Comparison of ENCODE assay signal across 12 mouse cellular contexts in the genomic region with DNA sequence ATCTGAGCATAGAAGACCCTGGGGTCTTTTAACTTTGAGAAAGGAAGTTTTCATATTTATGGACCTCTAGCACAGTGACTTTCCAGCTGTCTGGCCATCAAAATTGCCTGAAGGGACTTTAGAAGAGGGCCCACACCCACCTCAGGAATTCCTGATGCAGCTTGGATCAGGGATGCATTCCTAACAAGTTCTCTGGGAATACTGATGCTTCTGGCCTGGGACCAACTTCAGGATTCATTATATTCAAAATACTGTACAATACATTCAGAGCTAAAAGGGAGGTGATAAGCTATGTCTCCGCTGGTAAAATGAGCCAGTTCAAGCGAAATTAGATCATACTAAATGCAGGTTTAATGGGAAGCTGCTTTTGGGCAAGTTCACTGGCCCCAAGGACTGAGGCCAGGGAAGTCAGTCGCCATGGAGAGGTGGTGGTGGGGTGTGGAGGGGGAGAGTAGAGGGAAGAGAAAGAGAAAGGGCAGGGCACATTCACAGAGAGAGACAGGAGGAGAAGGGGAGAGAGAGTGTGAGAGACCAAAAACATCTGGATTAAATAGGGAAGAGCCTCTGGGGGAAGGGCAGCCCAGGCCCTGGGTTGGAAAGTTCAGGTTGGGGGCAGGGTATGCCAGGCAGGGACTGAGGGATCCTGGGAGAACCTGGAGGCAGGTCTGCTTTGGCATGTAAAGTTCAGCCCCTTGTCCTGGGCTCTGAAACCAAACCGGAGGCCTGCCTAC. TPM values are rescaled to one million over a fixed set of nuclear protein-coding genes. Genes with fewer than 3 reads are reported as not detected.
DNase-seq lines count a peak whose midpoint lies in the region; ATAC-seq and TF ChIP-seq lines count a peak whose summit lies in the region.
"Had no signal": no experiment of that assay in that cellular context is flagged by ENCODE, and none has a peak within 500 bp of the region (broad histone marks: within the 10 kb centered on the region; RNA-seq: fewer than 3 reads in every experiment).

No protein-coding gene starts in this region.

- no peak overlapping the region for H3K4me2 ChIP-seq in lung, embryonic 16.5 days (ENCODE audit: low read depth, low read length)
- no peak overlapping the region for H3K4me2 ChIP-seq in stomach, embryonic 15.5 days
- H3K4me2 ChIP-seq: hindbrain, embryonic 14.5 days had no signal

- TF ChIP-seq CTCF in gastrocnemius, adult 2 months (IDR thresholded peaks at IDR 0.05) = no peak

- no peak overlapping the region for H3K4me3 ChIP-seq in lung, embryonic 16.5 days (ENCODE audit: low read length)
- no peak overlapping the region for H3K4me3 ChIP-seq in gastrocnemius, adult 2 months
- no peak overlapping the region for H3K4me3 ChIP-seq in stomach, embryonic 15.5 days (replicated peaks)

- H3K27ac ChIP-seq in lung, embryonic 16.5 days (ENCODE audit: low read length) = peak overlapping the region; percentile 10; the same call in 1 of the 2 replicates
- H3K27ac ChIP-seq in gastrocnemius, adult 2 months = peak overlapping the region; percentile 74
- no peak overlapping the region for H3K27ac ChIP-seq in stomach, embryonic 15.5 days
- H3K27ac ChIP-seq: hindbrain, embryonic 14.5 days had no signal

- H3K9ac ChIP-seq in lung, embryonic 16.5 days (ENCODE audit: low read length) = no peak overlapping the region
- no peak overlapping the region for H3K9ac ChIP-seq in stomach, embryonic 15.5 days
- H3K9ac ChIP-seq: hindbrain, embryonic 14.5 days had no signal

- H3K4me1 ChIP-seq in lung, embryonic 16.5 days (replicated peaks; ENCODE audit: control insufficient read depth, insufficient read depth, low read length) = peaks cover 22% of the 10 kb centered on the region
- H3K4me1 ChIP-seq in stomach, embryonic 15.5 days = peaks cover 4% of the 10 kb centered on the region; the same call in 1 of the 2 replicates

- WGBS in lung, embryonic 16.5 days = 25% methylated on average over 4 of the region's 4 CpGs
- 37% methylated on average over 4 of the region's 4 CpGs for WGBS in stomach, embryonic 15.5 days

- H3K9me3 ChIP-seq in lung, embryonic 16.5 days (ENCODE audit: control insufficient read depth, low read length) = no peaks in the 10 kb centered on the region
- no peaks in the 10 kb centered on the region for H3K9me3 ChIP-seq in stomach, embryonic 15.5 days

- peak; percentile 82 for ATAC-seq in lung, embryonic 16.5 days (ENCODE audit: low read depth)
- 0 out of 2 replicates have a peak, but pooled peaks have one; percentile 35 for ATAC-seq in stomach, embryonic 15.5 days (ENCODE audit: insufficient read depth, low FRiP score, low read depth)

- intact Hi-C loops in gastrocnemius, adult 2 months (cut with DNase I) = no loop called here

- H3K36me3 ChIP-seq in lung, embryonic 16.5 days (ENCODE audit: control insufficient read depth, insufficient read depth, low read length) = no peaks in the 10 kb centered on the region
- H3K36me3 ChIP-seq in stomach, embryonic 15.5 days = no peaks in the 10 kb centered on the region

- peak; percentile 89 for DNase-seq in heart, adult 11 months
- DNase-seq in heart, adult 8-10 months (ENCODE audit: low spot score) = no peak
- no peak for DNase-seq in lung, postnatal 25 days (ENCODE audit: low spot score)
- peak; percentile 52 for DNase-seq in gastrocnemius, adult 2 months
- no peak for DNase-seq in B cell, adult 2 months
- DNase-seq in cerebellum, adult 11-12 months = no peak
- DNase-seq: cerebellum, adult 2 months; right cerebral cortex, postnatal 14 days; thymus, postnatal 25 days had no signal

- no peaks in the 10 kb centered on the region for H3K27me3 ChIP-seq in lung, embryonic 16.5 days (ENCODE audit: control insufficient read depth, insufficient read depth, low read depth, low read length)
- no peaks in the 10 kb centered on the region for H3K27me3 ChIP-seq in stomach, embryonic 15.5 days (replicated peaks)

RNA-seq across cellular contexts. Expression of gene Cers6, which starts 24.7 kb away (rescaled TPM):
- 10 to 100 TPM in 1 of 4 experiments, 1 to 10 TPM in 3; 4.4 to 11.7 (median 7.1) TPM for total RNA-seq in heart, adult 8-10 months (2022)
- polyA plus RNA-seq in lung, embryonic 16.5 days (2015; fragmentation: Nextera tagmentation; extraction: Ambion mirVana) = 19.7 and 21.4 TPM in 2 replicates
- total RNA-seq in gastrocnemius, adult 2 months (2021) = 1 to 10 TPM in 1 of 2 experiments, under 1 TPM in 1; 0.59 to 1.6 TPM
- 25.7 and 30.4 TPM in 2 replicates for polyA plus RNA-seq in stomach, embryonic 15.5 days (2015; fragmentation: Nextera tagmentation; extraction: Ambion mirVana)

Comparison
In these comparisons a context has a peak if more than half of its experiments do, and no peak if none do; other contexts are left out.
1. DNase-seq: peak in heart, adult 11 months (single experiment) and gastrocnemius, adult 2 months (single experiment); none in heart, adult 8-10 months (single experiment), lung, postnatal 25 days (single experiment), B cell, adult 2 months (0 of 2) and cerebellum, adult 11-12 months (single experiment).